Mouse (Mus musculus): ENCODE data around the gene Coro1b.
"Not testable (repeated sequence)": the region's sequence is repeated elsewhere in the genome, so short reads cannot be mapped to it uniquely, and the experiment has no call there.

Coro1b gene

GRCm38 (mm10) chr19:4121097-4121805, 27.2 kb upstream of the Coro1b start:
- peak; percentile 97 to 99 for DNase-seq

GRCm38 (mm10) chr19:4121896-4122295, 26.5 kb upstream of the Coro1b start:
- not testable (repeated sequence) for DNase-seq

- DNase-seq, result no peak
These were observed 25.7 kb upstream of the Coro1b start for GRCm38 (mm10) chr19:4122411-4123370.

- no peak for DNase-seq
These were observed 24.0 kb upstream of the Coro1b start for GRCm38 (mm10) chr19:4124432-4124831.

- DNase-seq, result not testable (repeated sequence)
These were observed 23.2 kb upstream of the Coro1b start for GRCm38 (mm10) chr19:4125268-4125667.

GRCm38 (mm10) chr19:4125741-4126696, 22.4 kb upstream of the Coro1b start, which contains the start of gene Aip:
TSS of gene Aip (minus strand) at chr19:4125858.
- DNase-seq, result peak; percentile 99

- DNase-seq, result no peak
These were observed 21.5 kb upstream of the Coro1b start for GRCm38 (mm10) chr19:4126759-4127495.

- no peak for DNase-seq
These were observed 19.0 kb upstream of the Coro1b start for GRCm38 (mm10) chr19:4129462-4129861.

GRCm38 (mm10) chr19:4130106-4130505, 18.3 kb upstream of the Coro1b start:
- DNase-seq, result no peak

- no peak for DNase-seq
These were observed 17.3 kb upstream of the Coro1b start for GRCm38 (mm10) chr19:4131075-4131474.

GRCm38 (mm10) chr19:4131768-4132167, 16.7 kb upstream of the Coro1b start:
- peak in 1 of 2 experiments; percentile 14 for DNase-seq

- no peak for DNase-seq
These were observed 14.1 kb upstream of the Coro1b start for GRCm38 (mm10) chr19:4134354-4134753.

- DNase-seq, result peak in 1 of 2 experiments; percentile 10
These were observed 13.0 kb upstream of the Coro1b start for GRCm38 (mm10) chr19:4135229-4135962.

- peak in 1 of 2 experiments; percentile 24 for DNase-seq
These were observed 12.5 kb upstream of the Coro1b start for GRCm38 (mm10) chr19:4135963-4136345.

GRCm38 (mm10) chr19:4136463-4136862, 12.0 kb upstream of the Coro1b start:
- DNase-seq, result no peak

- no peak for DNase-seq
These were observed 10.5 kb upstream of the Coro1b start for GRCm38 (mm10) chr19:4137913-4138312.

- DNase-seq, result no peak
These were observed 9.0 kb upstream of the Coro1b start, which contains the start of gene Gpr152 for GRCm38 (mm10) chr19:4139446-4139845. TSS of gene Gpr152 (plus strand) at chr19:4139787.

- DNase-seq, result no peak
These were observed 8.3 kb upstream of the Coro1b start for GRCm38 (mm10) chr19:4140147-4140546.

- DNase-seq, result no peak
These were observed 5.8 kb upstream of the Coro1b start for GRCm38 (mm10) chr19:4142416-4143173.

- no peak for DNase-seq
These were observed 4.6 kb upstream of the Coro1b start, which contains the start of gene Cabp4 for GRCm38 (mm10) chr19:4143759-4144268. TSS of gene Cabp4 (minus strand) at chr19:4144033.
